Mouse (Mus musculus) embryo, embryonic 11 days (tissue): ENCODE measurements around the gene Rnf220.

Experiments used
- DNase-seq: peaks from one replicate; pipeline ENCODE4 v3.0.0-alpha.2; 2015

Gene Rnf220

DNA sequence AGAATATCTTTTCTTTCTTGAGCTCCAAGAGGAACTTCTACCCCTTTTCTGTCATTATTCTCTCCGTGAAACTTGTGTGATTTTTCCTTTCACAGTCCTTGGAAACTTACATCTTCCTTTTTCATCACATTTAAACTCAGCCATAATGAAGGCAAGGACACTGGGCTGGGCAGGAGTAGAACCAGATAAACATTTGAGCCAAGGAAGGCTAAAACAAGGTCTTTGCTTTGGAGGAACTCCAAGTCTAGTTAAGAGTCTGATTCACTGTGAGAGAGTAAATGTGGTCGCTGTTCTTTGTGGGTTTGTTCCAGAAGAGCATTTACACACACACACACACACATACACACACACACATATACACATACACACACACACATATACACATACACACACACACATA, 205.2 kb downstream of the Rnf220 start:
- DNase-seq = no peak

- peak; percentile 93 for DNase-seq
Observed at GRCm38 (mm10) chr4:117288927-117289801, 207.7 kb downstream of the Rnf220 start.

GRCm38 (mm10) chr4:117288277-117288926, 208.4 kb downstream of the Rnf220 start:
- DNase-seq = no peak

- DNase-seq = no peak
Observed at GRCm38 (mm10) chr4:117284363-117284762, 212.5 kb downstream of the Rnf220 start.

GRCm38 (mm10) chr4:117283271-117284191, 213.3 kb downstream of the Rnf220 start:
- peak; percentile 73 for DNase-seq

GRCm38 (mm10) chr4:117281090-117281845, 215.6 kb downstream of the Rnf220 start:
- no peak for DNase-seq

GRCm38 (mm10) chr4:117280397-117280930, 216.4 kb downstream of the Rnf220 start:
- DNase-seq = no peak

GRCm38 (mm10) chr4:117279253-117279642, 217.6 kb downstream of the Rnf220 start:
- no peak for DNase-seq

DNA sequence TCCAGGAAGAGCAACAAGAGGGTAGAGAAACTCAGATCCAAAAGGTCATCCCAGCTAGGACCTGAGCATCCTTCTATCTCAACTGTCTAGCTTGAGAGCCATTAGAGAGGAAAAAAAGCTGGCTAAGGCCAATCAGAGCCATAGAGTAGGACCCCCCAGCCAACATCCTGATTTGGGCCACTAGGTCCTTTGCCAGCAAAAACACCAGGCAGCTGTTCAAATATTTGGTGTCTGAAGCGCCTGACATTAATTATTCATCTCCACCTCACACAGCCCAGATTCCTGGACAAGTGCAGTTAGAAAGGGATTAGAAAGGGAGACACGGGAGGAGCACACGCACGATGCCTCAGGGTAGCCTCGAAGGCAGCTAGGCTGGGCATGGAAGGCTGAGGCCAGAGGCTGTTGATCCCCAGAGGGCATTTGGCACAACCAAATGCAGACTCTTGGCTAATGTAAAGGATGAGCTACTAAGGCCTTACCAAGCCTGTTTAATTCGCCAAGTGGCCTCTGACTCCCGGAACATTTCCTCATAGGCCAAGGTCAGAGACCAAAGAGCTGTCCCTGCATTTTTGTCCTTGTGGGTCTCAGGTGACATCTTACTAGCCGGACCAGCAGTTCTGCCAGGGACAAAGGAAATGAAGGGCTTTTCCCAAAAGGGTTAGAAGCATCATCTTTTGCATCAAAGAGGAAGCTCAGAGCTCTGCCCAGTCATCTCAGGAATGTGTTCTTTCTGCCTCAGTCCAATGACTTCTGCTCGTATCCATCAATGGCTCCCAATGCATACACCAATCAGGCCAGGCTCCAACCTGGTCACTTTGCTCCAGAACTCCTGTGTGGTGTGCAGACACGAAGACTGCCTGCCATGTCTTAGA, 218.2 kb downstream of the Rnf220 start:
- no peak for DNase-seq

DNA sequence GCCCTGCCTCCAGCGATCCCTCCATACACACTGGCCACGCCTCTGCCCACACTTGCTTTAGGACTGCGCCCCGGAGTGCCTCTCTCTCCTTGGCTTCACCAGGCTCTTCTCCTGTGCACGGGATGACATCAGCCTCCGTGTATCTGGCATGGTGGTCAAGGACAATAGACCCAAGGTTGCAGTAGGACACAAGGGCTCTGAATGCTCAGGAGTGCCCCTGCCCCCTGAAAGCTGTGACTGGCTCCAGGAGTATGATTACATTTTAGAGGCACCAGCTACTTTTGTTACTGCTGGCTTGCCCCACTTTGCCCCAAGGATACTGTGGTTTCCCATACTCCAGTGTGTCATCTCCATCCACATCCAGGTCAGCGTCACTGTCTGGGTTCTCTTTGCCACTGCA, 219.2 kb downstream of the Rnf220 start:
- no peak for DNase-seq

DNA sequence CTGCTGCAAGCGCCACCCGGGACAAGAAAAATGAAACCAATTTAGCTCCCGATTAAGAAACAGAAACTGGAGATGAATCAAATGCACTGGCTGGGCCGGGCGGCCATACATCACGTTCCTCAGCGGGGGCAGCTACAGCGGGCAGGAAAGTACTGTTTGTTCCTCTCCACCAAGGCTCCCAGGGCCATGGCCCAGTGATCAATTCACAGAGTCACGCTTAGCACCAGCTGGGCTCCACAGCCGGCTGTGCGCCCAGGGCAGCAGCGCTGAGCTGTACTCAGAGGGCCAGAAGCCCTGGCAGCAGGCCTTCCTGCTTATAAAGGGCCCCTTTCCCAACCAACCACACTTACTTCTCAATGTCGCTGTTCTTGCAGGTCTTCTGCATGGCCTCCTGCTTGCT, 219.8 kb downstream of the Rnf220 start:
- DNase-seq = no peak

GRCm38 (mm10) chr4:117276281-117276711, 220.6 kb downstream of the Rnf220 start:
- peak; percentile 56 for DNase-seq

DNA sequence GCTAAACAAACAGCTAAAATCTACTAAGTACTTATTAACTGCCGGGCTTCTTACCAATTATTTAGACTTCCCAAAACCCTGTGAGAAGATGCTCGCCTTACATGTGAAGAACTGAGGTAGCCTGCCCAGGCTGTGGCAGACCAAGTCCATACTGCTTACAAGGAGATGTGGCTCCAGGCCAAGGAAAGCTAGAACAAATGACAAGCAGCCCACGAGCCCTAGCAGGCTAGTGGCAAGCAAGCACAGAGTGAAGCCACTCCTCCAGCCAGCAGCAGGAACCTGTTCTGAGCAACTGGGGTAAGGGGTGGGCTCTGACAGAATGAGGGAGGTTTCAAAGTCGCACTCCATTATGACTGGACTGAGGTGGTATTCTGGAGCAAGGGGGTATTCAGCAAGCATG, 222.1 kb downstream of the Rnf220 start:
- no peak for DNase-seq

GRCm38 (mm10) chr4:117272459-117272858, 224.4 kb downstream of the Rnf220 start:
- DNase-seq = peak; percentile 75

GRCm38 (mm10) chr4:117270278-117270677, 226.6 kb downstream of the Rnf220 start:
- peak; percentile 88 for DNase-seq

GRCm38 (mm10) chr4:117267831-117268437, 228.9 kb downstream of the Rnf220 start:
- DNase-seq = no peak

DNA sequence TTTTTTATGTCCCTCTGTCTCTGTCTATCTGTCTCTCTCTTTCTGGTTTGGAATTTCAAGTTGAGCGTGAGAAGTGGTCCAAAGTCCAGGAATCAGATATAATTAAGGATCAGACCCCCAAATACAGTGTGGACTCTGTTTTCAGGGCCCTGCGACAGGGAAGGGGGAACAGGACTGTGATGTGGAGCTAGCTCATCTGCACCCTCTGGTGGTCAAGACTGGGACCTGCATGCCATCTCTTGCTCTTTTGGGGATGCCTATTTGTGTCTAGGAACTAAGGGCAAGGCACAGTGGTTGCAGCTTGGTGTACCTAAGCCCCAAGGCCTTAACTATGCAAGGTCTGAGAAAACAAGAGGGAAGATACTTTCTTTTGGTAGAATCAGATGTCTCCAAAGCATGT, 229.6 kb downstream of the Rnf220 start:
- peak; percentile 77 for DNase-seq

GRCm38 (mm10) chr4:117262987-117263386, 233.9 kb downstream of the Rnf220 start:
- DNase-seq = no peak

GRCm38 (mm10) chr4:117262101-117262913, 234.5 kb downstream of the Rnf220 start:
- DNase-seq = no peak

GRCm38 (mm10) chr4:117261222-117261621, 235.6 kb downstream of the Rnf220 start:
- no peak for DNase-seq
